Mouse (Mus musculus): ENCODE data around the gene Ahcyl1.
"Not testable (repeated sequence)": the region's sequence is repeated elsewhere in the genome, so short reads cannot be mapped to it uniquely, and the experiment has no call there.

The Ahcyl1 gene

DNA sequence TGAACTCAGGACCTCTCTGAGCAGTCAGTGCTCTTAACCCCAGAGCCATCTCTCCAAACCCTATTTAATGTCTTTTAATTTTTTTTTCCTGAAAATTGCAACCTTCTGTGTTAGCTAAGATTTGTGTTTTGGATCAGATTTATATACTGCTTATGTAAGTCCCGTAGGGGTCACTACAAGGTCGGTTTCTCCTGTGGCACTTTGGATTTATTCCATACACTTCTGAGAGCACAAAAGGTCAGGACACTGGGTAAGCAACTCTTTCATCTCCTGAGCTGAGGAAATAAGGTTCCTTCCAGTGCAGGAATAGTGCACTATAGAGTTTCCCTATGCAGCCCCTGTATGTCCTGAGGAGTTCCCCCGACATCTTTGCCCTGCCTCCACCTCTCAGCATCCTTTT lies 40.9 kb downstream of the Ahcyl1 start:
- no peak for DNase-seq (ENCODE audit: low spot score in 2 of 2)

DNA sequence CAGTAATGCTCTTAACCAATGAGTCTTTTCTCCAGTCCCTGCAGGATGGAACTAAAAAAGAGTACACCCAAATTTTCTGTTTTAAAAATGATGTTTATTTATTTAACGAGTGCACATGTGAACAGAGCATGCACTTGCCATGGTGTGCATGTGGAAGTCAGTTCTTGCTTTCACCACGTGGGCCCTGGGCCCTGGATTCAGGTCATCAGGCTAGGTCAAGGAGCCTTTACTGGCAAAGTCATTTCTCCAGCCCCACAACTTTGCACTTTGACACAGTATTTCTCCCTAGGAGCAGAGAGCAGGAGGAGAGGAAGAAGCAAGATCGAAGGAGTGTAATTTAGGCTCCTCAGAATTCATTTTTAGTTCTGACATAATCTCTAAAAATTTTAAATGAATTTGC lies 41.5 kb downstream of the Ahcyl1 start:
- no peak for DNase-seq (ENCODE audit: low spot score in 2 of 2)

DNA sequence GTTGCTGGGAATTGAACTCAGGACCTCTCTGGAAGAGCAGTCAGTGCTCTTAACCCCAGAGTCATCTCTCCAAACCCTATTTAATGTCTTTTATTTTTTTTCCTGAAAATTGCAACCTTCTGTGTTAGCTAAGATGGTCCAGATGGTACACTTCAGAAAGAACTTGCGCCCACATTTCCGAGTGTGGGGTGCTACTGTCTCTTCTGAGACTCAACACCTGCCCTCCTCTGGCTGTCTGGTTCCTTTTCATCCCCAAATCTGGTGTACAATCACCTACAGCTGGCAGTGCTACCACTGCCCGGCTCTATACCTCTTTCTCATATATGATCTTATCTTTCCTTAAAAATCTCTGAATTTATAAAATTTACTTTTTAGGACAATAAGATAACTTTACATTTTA lies 43.4 kb downstream of the Ahcyl1 start:
- no peak for DNase-seq (ENCODE audit: low spot score in 2 of 2)

DNA sequence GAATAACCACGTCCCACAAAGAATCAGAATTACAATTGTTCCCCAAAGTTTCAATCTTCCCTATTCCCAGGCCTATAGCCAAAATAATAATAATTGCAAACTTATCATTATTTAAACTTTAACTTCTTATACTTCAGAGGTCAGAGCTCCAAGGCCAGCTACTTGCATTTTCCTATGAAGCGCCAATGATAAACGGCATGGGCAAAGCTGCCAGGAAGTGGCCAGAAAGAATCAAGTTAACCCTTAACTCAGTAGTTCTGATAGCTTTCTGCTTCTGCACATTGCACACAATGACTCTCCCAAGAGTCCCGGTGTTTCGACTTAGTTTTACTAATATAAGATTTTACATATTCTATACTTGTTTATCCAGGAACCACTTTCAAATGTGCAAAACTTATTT lies 46.1 kb downstream of the Ahcyl1 start:
- not testable (repeated sequence) for DNase-seq (ENCODE audit: low spot score in 2 of 2)

DNA sequence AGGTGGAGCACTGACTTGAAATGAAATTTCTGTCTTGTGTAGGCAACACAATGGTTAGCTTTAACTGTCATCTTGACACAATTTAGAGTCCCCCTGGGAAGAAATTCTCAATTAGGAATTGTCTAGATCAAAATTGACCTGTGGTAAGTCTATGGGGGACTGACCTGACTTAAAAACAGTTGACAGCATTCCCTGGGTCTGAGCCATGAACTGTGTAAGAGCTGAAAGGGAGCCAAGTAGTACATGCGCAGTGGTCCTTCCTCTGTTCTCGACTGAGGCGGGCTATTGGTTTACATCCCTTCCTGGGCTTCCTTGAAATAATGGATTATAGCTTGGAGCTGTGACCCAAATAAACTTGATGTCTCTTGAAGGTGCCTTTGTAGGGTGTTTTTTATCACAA lies 49.4 kb downstream of the Ahcyl1 start:
- no peak for DNase-seq (ENCODE audit: low spot score in 2 of 2)

DNA sequence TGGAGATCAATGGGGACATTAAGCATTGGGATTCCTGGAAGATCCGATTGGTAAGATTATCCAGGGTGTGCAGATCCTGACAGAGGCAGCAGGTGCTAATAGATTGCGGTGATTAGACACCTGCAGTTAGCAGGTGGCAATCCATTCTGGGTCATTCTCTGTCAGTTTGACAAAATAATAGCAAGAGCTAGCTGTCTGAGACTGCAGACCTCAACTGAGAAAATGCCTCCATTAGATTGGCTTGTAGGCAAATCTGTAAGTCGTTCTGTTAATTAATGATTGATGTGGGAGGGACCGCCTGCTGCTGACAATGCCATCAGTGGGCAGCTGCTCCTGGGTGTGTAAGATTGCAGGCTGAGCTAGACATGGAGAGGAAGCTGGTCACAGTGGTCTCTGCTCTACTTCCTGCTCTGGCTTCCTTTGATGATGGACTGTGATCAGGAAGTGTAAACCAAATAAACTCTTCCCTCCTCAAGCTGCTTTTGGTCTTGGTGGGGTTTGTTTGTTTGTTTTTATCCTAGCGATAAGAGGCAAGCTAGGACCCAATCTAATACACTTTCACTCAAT lies 58.7 kb downstream of the Ahcyl1 start:
- no peak for DNase-seq (ENCODE audit: low spot score in 2 of 2)

DNA sequence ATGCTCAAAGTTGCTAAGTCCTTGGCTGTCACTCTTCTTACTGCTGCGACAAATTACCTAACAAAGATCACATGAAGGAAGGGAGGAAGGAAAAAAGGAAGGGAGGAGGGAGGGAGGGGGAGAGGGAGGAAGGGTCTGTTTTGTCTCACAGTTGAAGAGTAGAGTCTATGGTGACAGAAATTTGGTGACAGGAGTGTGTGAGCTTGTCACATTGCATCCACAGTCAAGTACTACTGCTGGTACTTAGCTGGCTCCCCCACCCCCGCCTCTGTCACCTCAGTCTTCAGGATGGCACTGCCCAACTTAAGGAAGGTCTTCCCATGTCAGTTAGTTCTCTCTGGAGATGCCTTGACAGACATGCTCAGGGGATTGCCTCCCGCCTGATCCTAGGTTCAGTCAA lies 60.1 kb downstream of the Ahcyl1 start:
- no peak for DNase-seq (ENCODE audit: low spot score in 2 of 2)

DNA sequence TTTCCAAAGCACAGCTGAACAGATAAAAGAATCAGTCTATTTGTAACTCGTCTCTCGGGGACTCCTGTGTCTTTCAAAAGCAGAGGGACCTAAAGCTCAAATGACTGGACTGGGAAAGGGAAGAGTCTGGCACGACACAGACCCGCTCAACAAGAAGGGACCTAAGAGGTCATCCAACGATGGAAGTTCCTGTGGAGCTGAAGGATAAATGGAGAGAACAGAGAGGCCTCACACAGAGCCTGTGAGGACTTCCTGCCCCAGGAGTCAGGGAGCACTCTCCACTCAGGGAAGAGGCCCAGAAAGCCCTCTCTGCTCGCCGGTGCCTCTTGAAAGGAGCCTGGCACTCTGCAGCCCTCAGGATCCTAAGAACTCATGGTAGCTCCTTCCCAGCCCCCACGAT lies 60.5 kb downstream of the Ahcyl1 start:
- no peak for DNase-seq (ENCODE audit: low spot score in 2 of 2)

DNA sequence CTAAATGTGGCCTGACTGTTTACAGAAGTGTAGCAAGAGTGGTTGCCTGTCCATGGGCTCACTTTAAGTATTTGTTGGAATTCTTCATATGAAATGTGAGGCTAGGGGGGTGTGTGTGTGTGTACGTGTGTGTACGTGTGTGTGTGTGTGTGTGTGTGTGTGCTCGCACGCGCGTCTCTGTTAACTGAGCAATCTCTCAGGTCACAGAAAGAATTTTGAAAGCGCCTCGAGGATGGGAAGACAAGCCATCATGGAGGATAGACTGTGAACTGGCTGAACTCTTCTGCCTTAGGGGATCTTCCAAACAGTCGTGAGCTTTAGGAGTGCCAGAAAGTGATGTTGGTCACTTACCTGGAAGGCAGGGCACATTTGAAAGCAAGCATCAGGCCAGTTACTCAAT lies 62.5 kb downstream of the Ahcyl1 start:
- DNase-seq (ENCODE audit: low spot score in 2 of 2): no peak

DNA sequence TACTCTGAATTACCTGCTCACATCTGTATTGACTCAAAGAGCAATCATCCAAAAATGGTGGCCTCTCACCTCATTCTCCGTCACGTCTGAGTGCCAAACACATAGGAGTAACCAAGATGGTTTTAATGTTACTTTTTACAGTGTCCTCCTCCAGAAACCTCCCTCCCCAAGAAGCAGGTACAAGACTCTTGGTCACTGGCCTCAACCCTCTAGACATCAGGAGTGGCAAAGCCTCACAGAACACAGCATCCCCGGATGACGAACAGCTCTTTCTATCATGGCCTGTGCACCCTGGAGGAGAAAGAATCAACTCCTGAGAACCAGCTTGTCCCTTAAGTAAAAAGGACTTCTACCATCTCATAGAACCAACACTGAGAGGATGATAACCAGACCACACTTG lies 63.6 kb downstream of the Ahcyl1 start:
- DNase-seq (ENCODE audit: low spot score in 2 of 2): no peak

DNA sequence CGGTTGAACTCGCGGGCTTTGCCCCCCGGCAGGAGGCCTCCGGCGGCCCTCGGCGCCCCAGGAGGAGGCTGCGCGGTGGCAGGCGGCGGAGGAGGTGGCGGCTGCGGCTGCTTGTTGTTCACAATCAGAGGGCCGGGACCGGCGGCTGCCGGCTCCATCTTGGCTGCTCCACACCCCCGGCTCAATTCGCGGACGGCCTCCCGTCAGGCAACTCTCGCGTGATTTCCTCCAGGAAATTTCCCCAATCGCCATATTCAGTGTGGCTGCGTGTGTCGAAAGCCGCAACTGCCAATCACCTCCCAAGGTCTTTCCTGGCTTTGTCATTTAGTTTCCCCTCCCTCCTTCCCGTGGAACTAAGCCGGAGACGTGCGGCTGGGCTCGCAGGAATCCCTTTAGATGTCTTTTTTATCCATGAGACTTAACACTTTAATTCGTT lies 64.8 kb downstream of the Ahcyl1 start, which contains the start of gene Strip1:
TSS of gene Strip1 (minus strand) at position 172 of the 436 bp plus-strand sequence.
- peak; percentile 89 to 94 for DNase-seq (ENCODE audit: low spot score in 2 of 2)

DNA sequence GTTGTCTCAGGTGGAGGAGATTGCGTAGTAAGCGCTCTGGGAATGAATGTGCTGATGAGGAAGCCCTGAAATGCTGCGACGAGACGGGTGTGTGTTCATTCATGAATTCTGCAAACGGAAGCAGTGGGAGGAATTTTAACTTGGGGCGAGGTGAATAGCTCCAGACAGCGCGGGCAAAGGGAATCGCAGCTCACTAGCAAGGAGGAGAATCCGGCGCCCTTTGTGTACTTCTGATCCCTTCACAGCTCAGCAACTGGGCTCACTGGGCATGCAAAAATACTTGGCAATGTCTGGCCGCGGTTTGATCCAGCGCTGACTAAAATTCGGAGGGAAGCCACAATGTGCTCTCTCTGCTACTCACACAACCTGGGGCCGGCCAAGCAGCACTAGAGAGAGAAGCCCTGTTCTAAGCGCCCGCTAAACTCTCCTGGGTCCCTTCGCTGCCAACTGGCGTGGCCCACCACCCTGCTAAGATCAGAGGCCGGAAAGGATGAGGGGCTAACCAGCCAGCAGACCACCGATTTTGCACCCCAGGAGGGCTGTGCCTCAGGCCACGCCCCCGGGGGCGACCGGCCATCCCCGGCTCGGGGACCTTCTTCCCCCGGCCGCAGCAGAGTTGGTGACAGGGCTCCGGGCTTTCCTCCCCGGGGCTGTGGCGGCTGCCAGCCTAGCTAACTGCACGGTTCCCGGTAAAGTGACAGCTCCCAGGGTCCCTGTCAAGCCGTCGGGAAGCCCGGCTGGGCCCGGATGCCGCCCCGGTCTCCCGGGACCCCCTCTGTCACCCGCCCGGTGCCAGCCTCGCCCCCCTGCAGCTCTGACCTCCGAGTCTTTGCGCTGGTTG lies 65.5 kb downstream of the Ahcyl1 start, which contains the start of gene Gm10961:
TSS of gene Gm10961 (plus strand) at position 641 of the 841 bp plus-strand sequence.
- peak; percentile 27 to 48 for DNase-seq (ENCODE audit: low spot score in 2 of 2)

DNA sequence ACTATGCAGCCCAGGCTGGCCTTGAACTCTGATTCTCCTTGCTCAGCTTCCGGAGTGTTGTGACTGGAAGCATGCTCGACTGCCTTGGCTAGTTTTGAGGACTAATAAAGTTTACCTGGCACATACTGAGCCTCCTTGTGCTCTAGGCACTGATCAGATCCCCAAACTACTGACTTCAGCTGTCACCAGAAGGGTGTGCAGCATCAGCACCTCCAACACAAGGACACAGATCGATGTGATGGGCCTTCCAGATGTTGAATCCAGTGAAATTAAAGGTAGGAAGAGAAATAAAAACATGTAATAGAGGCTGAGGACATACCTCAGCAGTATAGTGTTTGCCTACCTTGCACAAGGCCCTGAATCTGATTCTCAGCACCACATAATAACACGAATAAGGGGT lies 66.9 kb downstream of the Ahcyl1 start:
- DNase-seq (ENCODE audit: low spot score in 2 of 2): no peak

DNA sequence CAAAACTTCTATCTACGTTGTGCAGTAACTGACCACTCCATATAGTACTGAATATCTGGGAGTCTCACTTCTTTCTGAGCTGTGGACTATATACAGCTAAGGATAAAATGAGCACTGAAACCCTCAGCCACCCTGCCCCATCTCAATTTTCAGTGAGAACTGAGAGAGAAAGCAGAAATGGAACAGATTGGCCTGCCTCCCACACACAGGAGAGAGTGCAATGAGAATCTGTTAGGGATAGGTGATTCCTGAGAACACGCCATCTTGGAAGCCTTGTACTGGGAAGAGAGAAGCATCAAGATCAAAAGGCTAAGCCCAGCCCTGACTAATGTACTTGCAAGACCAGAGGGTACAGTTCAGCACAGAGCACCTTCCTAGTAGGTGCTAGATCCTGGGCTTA lies 67.8 kb downstream of the Ahcyl1 start:
- no peak for DNase-seq (ENCODE audit: low spot score in 2 of 2)

DNA sequence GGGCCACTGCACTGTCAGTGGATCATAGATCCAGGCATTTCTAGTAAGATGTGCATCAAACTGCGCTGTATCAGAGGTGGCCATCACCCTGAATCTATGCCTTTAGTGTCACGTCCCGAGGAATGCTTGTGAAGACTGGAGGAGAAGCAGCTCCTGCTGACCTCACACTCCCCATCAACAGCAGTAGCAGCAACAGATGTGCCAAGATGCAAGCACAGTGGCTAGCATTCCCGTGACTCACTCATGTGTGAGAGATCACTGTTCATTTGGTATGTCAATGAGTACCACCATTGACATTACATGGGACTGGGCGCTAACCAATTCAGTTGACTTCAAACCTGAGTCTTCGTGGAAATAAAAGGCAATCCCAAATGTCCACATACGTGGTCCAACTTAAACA lies 68.7 kb downstream of the Ahcyl1 start:
- no peak for DNase-seq (ENCODE audit: low spot score in 2 of 2)

DNA sequence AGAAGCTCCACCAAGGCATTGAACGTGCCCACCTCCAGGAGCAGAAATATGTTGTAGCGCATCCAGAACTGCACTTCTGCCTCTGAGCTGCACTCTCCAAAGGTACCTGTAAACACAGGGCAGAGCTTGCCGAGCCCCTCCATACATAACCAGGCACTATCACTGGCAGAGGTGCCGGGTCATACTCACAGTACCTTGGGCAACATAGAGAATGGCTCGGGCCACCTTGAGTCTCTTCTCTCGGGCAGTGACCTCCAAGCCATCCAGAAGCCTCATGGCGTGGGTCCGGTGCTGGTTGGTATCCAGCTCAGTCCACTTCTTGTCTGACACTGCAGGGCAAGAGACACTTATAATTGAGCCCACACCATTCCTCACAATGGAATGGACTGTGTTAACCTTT lies 69.6 kb downstream of the Ahcyl1 start:
- no peak for DNase-seq (ENCODE audit: low spot score in 2 of 2)

DNA sequence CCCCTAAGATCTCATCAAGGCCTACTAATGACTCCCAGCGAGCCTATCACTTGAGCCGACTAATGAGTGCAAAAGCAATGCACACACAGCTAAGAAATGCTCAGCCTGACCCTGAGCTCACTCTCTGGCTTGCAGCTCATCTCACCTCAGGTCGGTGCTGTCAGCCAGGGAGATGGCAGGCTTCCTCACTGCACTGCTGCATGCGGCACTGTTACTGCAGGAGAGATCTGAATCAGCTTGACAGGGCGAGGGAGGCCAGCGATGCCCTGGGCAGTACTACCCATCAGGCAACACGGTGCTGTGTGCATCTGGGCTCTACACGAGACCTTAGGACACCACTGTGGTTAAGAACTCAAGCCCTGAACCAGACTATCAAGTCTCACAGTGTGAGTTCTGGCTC lies 70.8 kb downstream of the Ahcyl1 start:
- DNase-seq (ENCODE audit: low spot score in 2 of 2): no peak

DNA sequence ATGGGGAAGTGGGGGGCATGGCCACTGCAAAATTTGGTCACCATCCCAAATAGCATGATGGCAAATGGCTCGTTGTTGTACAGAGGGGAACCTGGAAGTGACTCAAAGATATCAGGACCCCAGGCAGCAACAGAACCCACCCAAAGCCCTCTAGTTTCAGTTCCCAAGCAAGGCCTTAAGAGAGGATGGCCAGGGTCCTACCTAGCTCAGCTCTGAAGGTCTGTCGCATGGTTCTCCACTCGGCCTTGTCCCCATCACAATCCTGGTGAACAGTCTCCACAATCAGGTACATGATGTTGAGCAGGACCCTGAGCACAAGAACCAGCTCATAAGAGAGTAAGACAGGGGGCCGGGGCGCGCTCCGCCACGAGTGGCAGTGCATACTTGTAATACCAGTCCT lies 71.9 kb downstream of the Ahcyl1 start:
- DNase-seq (ENCODE audit: low spot score in 2 of 2): no peak

DNA sequence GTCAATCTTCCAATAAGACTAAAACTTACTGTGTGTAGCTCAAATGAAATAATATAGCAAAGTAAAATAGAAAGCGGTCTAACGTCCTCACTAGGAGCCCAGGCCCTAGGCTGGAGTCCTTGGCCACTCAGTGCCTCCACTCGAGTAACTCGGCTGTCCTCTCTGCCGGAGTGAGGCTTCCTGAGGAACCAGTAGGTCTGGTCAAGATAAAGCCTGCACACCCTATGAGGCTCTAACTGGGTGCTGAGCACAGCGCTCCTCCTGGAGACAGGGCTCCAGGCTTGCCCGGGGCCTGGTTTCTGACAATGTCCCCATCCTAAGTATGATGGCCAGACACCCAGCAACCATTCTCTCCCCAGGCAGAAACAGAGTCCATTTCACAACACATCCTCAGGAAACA lies 73.8 kb downstream of the Ahcyl1 start:
- DNase-seq (ENCODE audit: low spot score in 2 of 2): no peak

DNA sequence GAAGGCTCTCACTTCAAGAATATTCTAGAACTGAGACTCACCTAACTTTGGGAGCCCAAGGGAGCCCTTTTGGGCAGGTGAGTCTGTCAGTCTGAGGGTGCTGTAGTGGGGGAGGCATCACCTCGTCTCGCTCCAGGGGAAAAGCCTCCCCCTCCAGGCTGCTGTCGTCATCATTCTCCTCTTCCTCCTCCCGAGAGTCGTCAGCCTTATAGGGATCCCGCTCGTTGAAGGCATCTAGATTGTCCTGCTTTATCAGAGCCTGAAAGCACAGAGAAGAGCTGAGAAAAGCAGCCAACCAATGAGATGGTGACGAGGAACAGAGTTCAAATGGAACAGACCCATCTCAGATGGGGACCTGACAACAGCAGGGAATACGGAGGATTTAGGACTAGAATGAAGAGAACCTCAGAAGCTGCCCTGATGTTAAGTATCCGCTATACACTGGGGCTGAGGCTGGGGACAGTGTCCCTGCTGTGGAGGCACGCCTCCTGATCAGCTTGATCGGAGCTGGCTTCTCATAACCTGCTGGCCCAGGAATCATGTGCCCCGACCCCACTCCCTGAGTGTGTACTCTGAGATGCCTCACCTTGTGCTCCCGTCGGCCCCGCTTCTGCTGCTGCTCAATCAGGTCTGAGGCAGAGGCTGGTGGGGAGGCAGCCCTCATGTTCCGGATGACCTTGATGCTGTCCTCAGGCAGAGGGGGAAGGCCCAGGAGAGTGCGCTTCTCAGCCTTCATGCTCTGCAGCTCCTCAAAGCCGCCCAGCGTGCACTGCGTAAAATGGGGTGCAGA lies 74.9 kb downstream of the Ahcyl1 start:
- DNase-seq (ENCODE audit: low spot score in 2 of 2): no peak

DNA sequence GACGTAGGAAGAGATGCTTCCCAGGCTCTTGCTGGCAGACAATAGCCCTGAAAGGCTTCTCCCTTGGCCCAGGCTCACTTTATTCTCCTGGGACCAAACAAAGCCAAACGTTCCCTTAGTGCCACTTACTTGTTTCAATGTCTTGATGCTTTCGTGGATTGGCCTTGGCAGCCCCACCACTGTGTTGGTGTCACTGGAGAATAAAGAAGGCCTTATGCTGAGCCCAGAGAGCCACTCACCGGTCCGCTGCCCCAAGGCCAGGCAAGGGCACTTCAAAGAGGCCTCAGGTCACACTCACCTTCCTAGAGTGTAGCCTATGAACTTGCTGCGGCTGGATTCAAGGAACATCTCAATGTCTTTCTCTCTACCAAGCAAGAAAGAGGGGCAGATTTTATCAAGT lies 76.4 kb downstream of the Ahcyl1 start:
- DNase-seq (ENCODE audit: low spot score in 2 of 2): no peak

DNA sequence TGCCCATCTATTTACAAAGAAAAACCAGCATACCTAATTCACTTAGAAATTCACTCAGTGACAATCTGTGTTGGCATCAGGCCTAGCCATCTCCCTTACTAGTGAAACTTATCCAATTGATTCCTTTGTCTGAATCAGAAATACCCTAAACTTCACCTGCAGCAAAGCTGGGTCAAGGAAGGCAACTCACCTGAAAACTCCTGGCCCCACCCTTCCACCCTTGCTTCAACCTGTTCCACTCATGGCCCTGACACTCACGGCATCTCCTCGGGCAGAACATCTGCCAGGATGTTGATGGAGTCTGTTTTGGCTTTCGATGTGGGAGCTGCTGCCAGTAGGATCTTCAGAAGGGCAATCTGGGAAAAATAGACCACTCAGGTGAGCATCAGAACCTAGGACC lies 78.6 kb downstream of the Ahcyl1 start:
- DNase-seq (ENCODE audit: low spot score in 2 of 2): no peak
